In the genomic region with DNA sequence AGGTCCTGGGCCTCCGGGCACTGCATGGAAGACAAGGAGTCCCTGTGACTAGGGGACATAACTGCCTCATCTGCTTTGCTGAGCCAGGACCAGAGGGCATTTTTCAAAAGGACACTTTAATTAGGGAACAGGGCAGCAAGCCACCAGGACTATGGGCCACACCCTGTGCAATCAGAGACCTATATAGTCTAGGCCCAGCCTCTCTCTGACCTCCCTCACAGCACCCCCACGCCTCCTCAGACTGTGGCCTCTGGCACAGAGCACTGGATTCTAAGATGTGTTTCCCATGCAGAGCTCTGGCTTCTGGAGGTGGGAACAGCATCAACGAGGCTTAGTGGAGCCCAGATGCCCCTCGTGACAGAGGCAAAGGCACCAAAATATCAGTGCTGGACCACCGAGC, we compare ENCODE assay signal across 19 mouse cellular contexts. TPM values are rescaled to one million over a fixed set of nuclear protein-coding genes. Genes with fewer than 3 reads are reported as not detected.
DNase-seq lines count a peak whose midpoint lies in the region; ATAC-seq and TF ChIP-seq lines count a peak whose summit lies in the region.
"Had no signal": no experiment of that assay in that cellular context is flagged by ENCODE, and none has a peak within 500 bp of the region (broad histone marks: within the 10 kb centered on the region; RNA-seq: fewer than 3 reads in every experiment).

No protein-coding gene starts in this region.

- H3K27ac ChIP-seq in heart, embryonic 14.5 days (replicated peaks in 1 of 2; ENCODE audit: control insufficient read depth in 1 of 2, insufficient read depth in 1 of 2, low read depth in 2 of 2, low read length in 2 of 2): peak overlapping the region; percentile 6 to 53; a peak in 1 of 4 replicates
- peak overlapping the region; percentile 36; the same call in 1 of the 2 replicates for H3K27ac ChIP-seq in kidney, postnatal 0 days
- H3K27ac ChIP-seq: midbrain, embryonic 10.5 days; neural tube, embryonic 13.5 days had no signal

- intact Hi-C loops in heart, postnatal 14 days (cut with DNase I): no loop called here

- TF ChIP-seq CTCF in kidney, postnatal 0 days (IDR thresholded peaks at IDR 0.05; ENCODE audit: low read depth): no peak

- 56% methylated on average over 5 of the region's 5 CpGs for WGBS in heart, embryonic 14.5 days
- WGBS in kidney, postnatal 0 days: 69% methylated on average over 5 of the region's 5 CpGs

- H3K36me3 ChIP-seq in heart, embryonic 14.5 days (ENCODE audit: control insufficient read depth, insufficient read depth, low read length): no peaks in the 10 kb centered on the region
- no peaks in the 10 kb centered on the region for H3K36me3 ChIP-seq in kidney, postnatal 0 days (ENCODE audit: insufficient read depth, low read length)
- H3K36me3 ChIP-seq: midbrain, embryonic 10.5 days; neural tube, embryonic 13.5 days had no signal

- peak overlapping the region; percentile 41; the same call in 1 of the 2 replicates for H3K9ac ChIP-seq in heart, embryonic 14.5 days (ENCODE audit: low read length)
- no peak overlapping the region for H3K9ac ChIP-seq in kidney, postnatal 0 days (ENCODE audit: low read depth, low read length)
- H3K9ac ChIP-seq: neural tube, embryonic 13.5 days had no signal

- DNase-seq in cerebellum, adult 11-12 months: peak; percentile 15
- no peak for DNase-seq in cerebellum, postnatal 25 days
- no peak for DNase-seq in heart, postnatal 14 days
- DNase-seq in kidney, postnatal 0 days (ENCODE audit: low spot score): no peak
- DNase-seq in kidney, postnatal 10 days: no peak
- DNase-seq in right cerebral cortex, adult 2 months (ENCODE audit: low spot score in 2 of 2): no peak
- DNase-seq: cerebellum, postnatal 10 days; gastrocnemius, postnatal 10 days; kidney, adult 8-10 months; lung, adult 2 months; lung, postnatal 36 days; right cerebral cortex, postnatal 25 days; thymus, postnatal 14 days had no signal

- peaks cover 79 to 86% of the 10 kb centered on the region in 2 experiments for H3K4me1 ChIP-seq in heart, embryonic 14.5 days (ENCODE audit: control insufficient read depth in 2 of 2, insufficient read depth in 2 of 2, low read length in 2 of 2)
- H3K4me1 ChIP-seq in kidney, postnatal 0 days (replicated peaks; ENCODE audit: insufficient read depth, low read length): peaks cover 47% of the 10 kb centered on the region

- ATAC-seq in heart, embryonic 14.5 days (ENCODE audit: insufficient number of reproducible peaks, insufficient read depth, low FRiP score, low read depth): no peak
- ATAC-seq in kidney, postnatal 0 days (replicated peaks; ENCODE audit: low FRiP score, low read depth): no peak
- no peak for ATAC-seq in frontal cortex, adult (ENCODE audit: low TSS enrichment)

- H3K27me3 ChIP-seq in heart, embryonic 14.5 days (ENCODE audit: control insufficient read depth, insufficient read depth, low read length): no peaks in the 10 kb centered on the region
- no peaks in the 10 kb centered on the region for H3K27me3 ChIP-seq in kidney, postnatal 0 days (ENCODE audit: insufficient read depth, low read length)

- no peak overlapping the region for H3K4me3 ChIP-seq in heart, embryonic 14.5 days (ENCODE audit: control insufficient read depth in 1 of 2, insufficient read depth in 1 of 2, low read depth in 1 of 2, low read length in 2 of 2)
- no peak overlapping the region for H3K4me3 ChIP-seq in kidney, postnatal 0 days (replicated peaks; ENCODE audit: low read depth, low read length)
- H3K4me3 ChIP-seq: midbrain, embryonic 10.5 days; neural tube, embryonic 13.5 days had no signal

- H3K9me3 ChIP-seq in heart, embryonic 14.5 days (ENCODE audit: control insufficient read depth, low read length): no peaks in the 10 kb centered on the region
- no peaks in the 10 kb centered on the region for H3K9me3 ChIP-seq in kidney, postnatal 0 days (replicated peaks; ENCODE audit: low read length)
- H3K9me3 ChIP-seq: midbrain, embryonic 10.5 days; neural tube, embryonic 13.5 days had no signal

- no peak overlapping the region for H3K4me2 ChIP-seq in heart, embryonic 14.5 days (ENCODE audit: low read length)
- no peak overlapping the region for H3K4me2 ChIP-seq in kidney, postnatal 0 days (ENCODE audit: low read length)
- H3K4me2 ChIP-seq: liver, embryonic 11.5 days; neural tube, embryonic 13.5 days had no signal

RNA-seq across cellular contexts. Expression of a gene that starts 35.4 kb away (rescaled TPM):
- 11.5 and 13.3 TPM in 2 replicates for polyA plus RNA-seq in heart, embryonic 14.5 days (2014; fragmentation: Nextera tagmentation; extraction: Ambion mirVana)
- total RNA-seq in heart, postnatal 14 days (2021): 10 to 100 TPM; 24.0 to 25.1 TPM
- polyA plus RNA-seq in kidney, postnatal 0 days (2015; fragmentation: Nextera tagmentation; extraction: Ambion mirVana): 7.8 TPM in 2 replicates
- total RNA-seq: MEL had no signal

RNA-seq across cellular contexts. Expression of a gene that starts 43.4 kb away (rescaled TPM):
- 4.4 and 4.5 TPM in 2 replicates for polyA plus RNA-seq in heart, embryonic 14.5 days (2014; fragmentation: Nextera tagmentation; extraction: Ambion mirVana)
- total RNA-seq in heart, postnatal 14 days (2021): 1 to 10 TPM; 6.1 to 7.4 TPM
- 17.8 and 19.6 TPM in 2 replicates for polyA plus RNA-seq in kidney, postnatal 0 days (2015; fragmentation: Nextera tagmentation; extraction: Ambion mirVana)
